Mouse (Mus musculus): ENCODE data around the gene Oas2.

DNA sequence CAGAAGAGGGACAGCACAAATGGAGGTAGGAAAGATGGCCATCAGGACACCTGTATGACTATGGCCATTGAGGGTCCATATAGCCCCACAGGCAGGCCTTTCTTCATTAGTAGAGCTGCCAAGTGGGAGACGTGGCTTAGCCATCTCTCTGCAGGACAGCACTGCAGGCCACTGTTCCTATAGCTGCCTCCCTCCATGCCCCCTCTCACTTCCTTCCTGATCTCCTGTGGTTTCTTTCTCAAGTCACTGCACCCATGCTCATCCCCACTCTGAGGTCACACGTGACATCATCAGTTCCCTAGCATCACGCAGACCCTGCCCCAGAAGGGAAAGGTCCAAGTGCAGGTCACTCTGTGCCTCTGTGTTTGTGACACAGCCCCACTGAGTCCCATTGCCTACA, 37.4 kb upstream of the Oas2 start:
- no peak for TF ChIP-seq ZC3H11A (IDR thresholded peaks at IDR 0.05; ENCODE audit: borderline replicate concordance, low read depth, low read length)
- TF ChIP-seq MAFK (IDR thresholded peaks at IDR 0.05; ENCODE audit: insufficient read depth, low read depth, low read length): no peak
- TF ChIP-seq ZNF384 (IDR thresholded peaks at IDR 0.05; ENCODE audit: low read depth, low read length): no peak
- TF ChIP-seq HCFC1 (IDR thresholded peaks at IDR 0.05; ENCODE audit: borderline replicate concordance, insufficient read depth, low read length): no peak
- TF ChIP-seq CHD2 (IDR thresholded peaks at IDR 0.05; ENCODE audit: low read depth, low read length): no peak

Measured in ES-E14 (cell line).